Mouse (Mus musculus) midbrain, embryonic 14.5 days (tissue): ENCODE measurements around the gene Adat3. TPM values are rescaled to one million over a fixed set of nuclear protein-coding genes. Genes with fewer than 3 reads are reported as not detected.
A peak's percentile ranks its signal among the peaks of the same experiment; 100 is the strongest.
"Not testable (repeated sequence)": the region's sequence is repeated elsewhere in the genome, so short reads cannot be mapped to it uniquely, and the experiment has no call there.

Source experiments
- ATAC-seq: fragments of 200-750 bp; cut with Nextera tagmentation; 2 replicates; pipeline ENCODE4 v1.8.0; 2017; ENCODE audit warnings: moderate number of reproducible peaks, moderate library complexity; ENCODE audit not compliant: low FRiP score, low TSS enrichment
- DNase-seq: peaks from one replicate; pipeline ENCODE4 v3.0.0-alpha.2; 2015
- H3K27ac ChIP-seq: fragments of 300-500 bp; sonication (generic); replicated peaks from 2 replicates; pipeline ENCODE4 v1.5.1; 2014; ENCODE audit warnings: mild to moderate bottlenecking, low read depth, low read length, moderate library complexity
- H3K27me3 ChIP-seq: fragments of 300-500 bp; sonication (generic); 2 replicates; pipeline ENCODE4 v1.6.1; 2014; ENCODE audit warnings: low read length, control low read depth, mixed read lengths; ENCODE audit not compliant: control insufficient read depth, insufficient read depth
- H3K36me3 ChIP-seq: fragments of 300-500 bp; sonication (generic); 2 replicates; pipeline ENCODE4 v1.6.1; 2014; ENCODE audit warnings: low read length, control low read depth; ENCODE audit not compliant: control insufficient read depth, insufficient read depth
- H3K4me1 ChIP-seq: fragments of 300-500 bp; sonication (generic); 2 replicates; pipeline ENCODE4 v1.6.1; 2014; ENCODE audit warnings: mild to moderate bottlenecking, antibody characterized with exemption, low read length, control low read depth; ENCODE audit not compliant: control insufficient read depth, insufficient read depth
- H3K4me2 ChIP-seq: fragments of 300-500 bp; sonication (generic); 2 replicates; pipeline ENCODE4 v1.6.1; 2014; ENCODE audit warnings: mild to moderate bottlenecking, low read length, moderate library complexity
- H3K4me3 ChIP-seq: fragments of 300-500 bp; sonication (generic); replicated peaks from 2 replicates; pipeline ENCODE4 v1.5.1; 2014; ENCODE audit warnings: low read depth, low read length
- H3K9ac ChIP-seq: fragments of 300-500 bp; sonication (generic); replicated peaks from 2 replicates; pipeline ENCODE4 v1.6.1; 2014; ENCODE audit warnings: mild to moderate bottlenecking, low read length, moderate library complexity
- H3K9me3 ChIP-seq: fragments of 300-500 bp; sonication (generic); 2 replicates; pipeline ENCODE4 v1.6.1; 2016; ENCODE audit warnings: low read length, control low read depth, mixed read lengths; ENCODE audit not compliant: control insufficient read depth
- WGBS: fragments of 180-500 bp; shearing (Covaris S2); extraction: QIAGEN DNeasy Blood & Tissue Kit; methylation state at CpG from one replicate; pipeline ENCODE4 v1.1.7; 2014; 5-methylcytosine and 5-hydroxymethylcytosine counted together
- polyA plus RNA-seq: library from polyadenylated mRNA; unstranded; fragments of >200 nt; fragmentation: Nextera tagmentation; extraction: Ambion mirVana; gene quantifications from 2 replicates; pipeline ENCODE4 v1.2.1, GENCODE M21; 2014

Adat3 gene
- polyA plus RNA-seq, 1 experiment from 2014 or later = 4.9 TPM

DNA sequence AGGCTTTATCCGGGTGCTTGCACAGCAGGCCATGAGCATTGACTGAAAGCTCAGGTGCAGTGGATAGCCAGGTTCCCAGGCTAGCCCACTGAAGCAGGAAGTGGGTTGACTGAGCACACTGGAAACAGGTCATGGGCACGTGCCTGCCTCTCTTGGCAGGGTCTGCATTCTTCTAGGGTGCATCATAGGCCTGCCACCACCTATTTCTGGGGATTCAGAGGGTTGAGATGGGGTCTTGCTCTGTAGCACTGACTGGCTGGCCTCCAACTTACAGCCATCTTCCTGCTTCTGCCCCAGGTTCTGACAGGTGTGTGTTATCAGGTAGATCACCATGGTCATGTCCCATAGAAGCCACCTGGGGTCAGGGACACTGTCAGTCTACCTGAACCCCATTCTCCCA is 2.3 kb downstream of the Adat3 start:
- H3K4me2 ChIP-seq = no peak overlapping the region
- H3K4me3 ChIP-seq = no peak overlapping the region
- H3K9me3 ChIP-seq = no peaks in the 10 kb centered on the region
- WGBS = 82% methylated on average over 2 of the region's 2 CpGs
- H3K36me3 ChIP-seq = peaks cover 42% of the 10 kb centered on the region
- no peak overlapping the region for H3K9ac ChIP-seq
- no peak overlapping the region for H3K27ac ChIP-seq
- no peak for DNase-seq
- no peak for ATAC-seq
- peaks cover 15% of the 10 kb centered on the region for H3K4me1 ChIP-seq
- H3K27me3 ChIP-seq = no peaks in the 10 kb centered on the region

DNA sequence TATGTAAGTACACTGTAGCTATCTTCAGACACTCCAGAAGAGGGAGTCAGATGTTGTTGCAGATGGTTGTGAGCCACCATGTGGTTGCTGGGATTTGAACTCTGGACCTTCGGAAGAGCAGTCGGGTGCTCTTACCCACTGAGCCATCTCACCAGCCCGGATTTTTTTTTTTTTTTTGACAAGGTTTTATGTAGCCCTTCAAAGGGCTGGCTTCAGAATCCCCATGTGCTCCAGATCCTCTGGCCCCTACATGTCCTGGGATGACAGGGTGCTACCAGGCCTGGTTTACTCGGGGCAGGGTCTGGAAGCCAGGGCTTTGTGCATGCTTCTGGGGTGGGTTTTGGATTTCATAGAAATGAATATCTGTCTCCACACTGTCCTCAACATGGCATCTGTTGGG is 3.0 kb downstream of the Adat3 start, which contains the start of gene Gm49322:
TSS of gene Gm49322 (plus strand) at position 301 of the 400 bp plus-strand sequence.
- DNase-seq, H3K9ac ChIP-seq, H3K4me2 ChIP-seq, H3K27me3 ChIP-seq, H3K27ac ChIP-seq, H3K9me3 ChIP-seq, ATAC-seq, H3K4me3 ChIP-seq: not testable (repeated sequence)
- 58% methylated on average over 2 of the region's 4 CpGs for WGBS
- Histone ChIP-seq H3K4me1 (peaks cover 15% of the 10 kb centered on the region), H3K36me3 (peaks cover 46% of the 10 kb centered on the region)

DNA sequence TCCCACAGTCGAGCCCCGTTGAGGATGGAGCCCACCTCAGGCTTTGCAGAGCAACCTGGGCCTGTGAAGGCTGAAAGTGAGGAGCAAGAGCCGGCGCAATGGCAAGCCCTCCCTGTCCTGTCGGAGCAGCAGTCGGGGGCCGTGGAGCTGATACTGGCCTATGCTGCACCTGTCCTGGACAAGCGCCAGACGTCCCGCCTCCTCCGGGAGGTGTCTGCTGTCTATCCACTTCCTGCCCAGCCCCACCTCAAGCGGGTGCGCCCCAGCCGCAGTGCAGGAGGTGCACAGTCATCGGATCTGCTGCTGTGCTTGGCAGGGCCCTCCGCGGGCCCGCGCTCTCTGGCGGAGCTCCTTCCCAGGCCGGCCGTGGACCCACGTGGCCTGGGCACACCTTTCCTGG is 3.6 kb downstream of the Adat3 start:
- DNase-seq (no peak), ATAC-seq (no peak)
- Histone ChIP-seq H3K4me1 (peaks cover 15% of the 10 kb centered on the region), H3K4me2 (no peak overlapping the region), H3K27me3 (no peaks in the 10 kb centered on the region), H3K4me3 (no peak overlapping the region), H3K36me3 (peaks cover 48% of the 10 kb centered on the region), H3K9me3 (no peaks in the 10 kb centered on the region), H3K9ac (no peak overlapping the region), H3K27ac (no peak overlapping the region)
- WGBS = 91% methylated on average over 23 of the region's 23 CpGs

DNA sequence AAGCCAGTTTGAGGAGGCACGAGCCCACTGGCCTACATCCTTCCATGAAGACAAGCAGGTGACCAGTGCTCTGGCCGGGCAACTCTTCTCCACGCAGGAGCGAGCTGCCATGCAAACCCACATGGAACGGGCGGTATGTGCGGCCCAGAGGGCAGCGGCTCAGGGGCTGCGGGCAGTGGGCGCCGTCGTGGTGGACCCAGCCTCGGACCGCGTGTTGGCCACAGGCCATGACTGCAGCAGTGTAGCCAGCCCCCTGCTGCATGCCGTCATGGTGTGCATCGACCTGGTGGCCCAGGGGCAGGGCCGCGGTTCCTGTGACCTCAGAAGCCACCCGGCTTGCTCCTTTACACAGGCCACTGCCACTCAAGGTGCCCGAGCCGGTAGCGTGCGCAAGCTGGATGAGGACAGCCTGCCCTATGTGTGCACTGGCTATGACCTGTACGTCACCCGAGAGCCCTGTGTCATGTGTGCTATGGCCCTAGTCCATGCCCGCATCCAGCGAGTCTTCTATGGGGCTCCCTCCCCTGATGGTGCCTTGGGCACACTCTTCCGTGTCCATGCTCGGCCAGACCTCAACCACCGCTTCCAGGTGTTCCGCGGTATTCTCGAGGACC is 4.2 kb downstream of the Adat3 start:
- H3K36me3 ChIP-seq = peaks cover 50% of the 10 kb centered on the region
- DNase-seq (no peak), ATAC-seq (no peak)
- no peak overlapping the region for H3K4me3 ChIP-seq
- peaks cover 15% of the 10 kb centered on the region for H3K4me1 ChIP-seq
- H3K9me3 ChIP-seq = no peaks in the 10 kb centered on the region
- H3K27me3 ChIP-seq = no peaks in the 10 kb centered on the region
- whole genome bisulfite sequencing = 94% methylated on average over 34 of the region's 34 CpGs
- H3K9ac ChIP-seq = no peak overlapping the region
- no peak overlapping the region for H3K27ac ChIP-seq
- H3K4me2 ChIP-seq = no peak overlapping the region

DNA sequence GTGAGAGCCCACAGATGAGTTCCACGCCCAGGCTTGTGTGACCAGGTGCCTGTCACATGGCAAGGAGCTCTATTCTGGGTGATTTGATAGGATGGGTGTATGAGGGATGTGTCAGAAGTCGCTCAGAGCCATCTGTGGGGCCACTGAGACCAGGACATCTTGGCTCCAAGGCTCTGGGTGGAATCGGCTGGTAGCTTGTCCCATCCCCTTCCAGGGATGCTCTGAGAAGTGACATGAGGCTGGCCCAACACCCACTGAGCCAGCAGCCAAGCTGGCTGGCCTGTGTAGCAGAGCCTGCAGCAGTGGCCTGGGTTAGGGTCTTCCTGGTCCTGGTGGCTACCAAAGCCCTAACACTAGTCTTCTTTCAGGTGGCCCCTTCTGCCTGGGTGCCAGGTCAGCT is 5.8 kb downstream of the Adat3 start:
- no peak overlapping the region for H3K4me2 ChIP-seq
- H3K9ac ChIP-seq = no peak overlapping the region
- H3K27ac ChIP-seq = no peak overlapping the region
- H3K27me3 ChIP-seq = no peaks in the 10 kb centered on the region
- DNase-seq = no peak
- peaks cover 58% of the 10 kb centered on the region for H3K36me3 ChIP-seq
- ATAC-seq = no peak
- no peak overlapping the region for H3K4me3 ChIP-seq
- WGBS = 91% methylated on average over 3 of the region's 3 CpGs
- no peaks in the 10 kb centered on the region for H3K9me3 ChIP-seq
- H3K4me1 ChIP-seq = peaks cover 8% of the 10 kb centered on the region

DNA sequence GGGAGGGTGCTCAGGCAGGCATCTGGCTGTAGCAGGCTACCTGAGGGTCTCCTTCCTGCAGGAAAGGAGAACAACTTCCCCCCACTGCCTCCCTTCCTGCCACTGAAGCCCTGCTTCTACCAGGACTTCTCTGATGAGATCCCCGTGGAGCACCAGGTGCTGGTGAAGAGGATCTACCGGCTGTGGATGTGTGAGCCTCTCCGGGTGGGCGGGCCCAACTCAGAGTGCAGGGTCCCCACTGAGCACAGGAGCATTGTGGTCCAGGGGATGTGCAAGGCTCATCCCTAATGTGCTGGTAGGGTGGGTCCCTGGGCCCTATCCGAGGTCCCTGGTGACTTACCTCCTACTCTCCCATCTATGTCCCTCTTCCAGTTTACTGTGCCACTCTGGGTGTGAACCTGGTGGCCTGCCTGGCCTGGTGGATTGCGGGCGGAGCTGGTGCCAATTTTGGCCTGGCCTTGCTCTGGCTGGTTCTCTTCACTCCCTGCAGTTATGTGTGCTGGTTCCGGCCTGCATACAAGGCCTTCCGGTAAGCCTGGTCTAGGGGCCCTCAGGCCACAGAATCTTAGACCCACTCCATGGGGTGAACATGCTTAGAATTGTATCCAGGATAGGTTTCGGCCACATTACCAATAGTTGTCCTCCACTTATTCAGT is 6.7 kb downstream of the Adat3 start:
- no peak overlapping the region for H3K4me3 ChIP-seq
- H3K36me3 ChIP-seq = peaks cover 66% of the 10 kb centered on the region

DNA sequence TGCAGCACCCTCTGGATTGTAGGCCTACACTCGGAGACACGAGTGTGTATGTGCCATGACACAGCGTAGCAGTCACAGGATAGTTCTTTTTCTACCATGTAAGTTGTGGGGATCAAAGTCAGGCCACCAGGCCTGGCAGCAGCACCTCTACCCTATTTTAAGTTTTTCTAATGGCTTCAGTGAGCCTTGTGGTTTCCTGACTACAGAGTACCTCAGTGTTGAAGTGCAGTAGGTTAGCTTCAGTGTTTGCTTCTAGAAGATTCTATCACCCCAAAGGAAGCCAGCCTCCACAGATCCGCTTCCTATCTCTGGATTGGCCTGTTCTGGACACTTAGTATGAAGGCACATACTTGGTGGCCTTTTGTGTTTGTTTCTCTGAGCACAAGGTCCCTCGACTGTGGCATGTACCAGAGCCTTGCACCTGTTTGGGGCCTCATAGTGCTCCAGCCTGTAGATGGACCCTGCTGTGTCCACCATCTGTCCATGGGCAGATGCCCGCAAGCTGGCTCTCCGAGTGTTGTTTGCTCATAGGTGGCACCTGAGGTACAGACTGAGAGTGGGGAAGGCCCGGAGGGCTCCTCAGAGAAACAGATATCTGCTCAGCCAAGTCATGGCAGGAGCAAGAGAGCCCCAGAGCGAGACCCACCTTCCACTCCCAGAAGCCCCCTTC is 7.6 kb downstream of the Adat3 start:
- no peak overlapping the region for H3K9ac ChIP-seq
- DNase-seq = no peak
- H3K4me2 ChIP-seq = no peak overlapping the region
- no peaks in the 10 kb centered on the region for H3K9me3 ChIP-seq
- no peak for ATAC-seq
- H3K36me3 ChIP-seq = peaks cover 75% of the 10 kb centered on the region
- H3K27me3 ChIP-seq = no peaks in the 10 kb centered on the region
- H3K27ac ChIP-seq = no peak overlapping the region
- no peaks in the 10 kb centered on the region for H3K4me1 ChIP-seq
- no peak overlapping the region for H3K4me3 ChIP-seq
- WGBS = 92% methylated on average over 9 of the region's 9 CpGs

More for the DNA sequence above, 6.7 kb downstream of the Adat3 start:
- H3K9ac ChIP-seq = no peak overlapping the region
- H3K4me2 ChIP-seq = no peak overlapping the region
- WGBS = 90% methylated on average over 10 of the region's 10 CpGs
- DNase-seq (no peak), ATAC-seq (no peak)
- H3K27ac ChIP-seq = no peak overlapping the region
- no peaks in the 10 kb centered on the region for H3K27me3 ChIP-seq
- H3K4me1 ChIP-seq = no peaks in the 10 kb centered on the region; the same call in 1 of the 2 replicates
- no peaks in the 10 kb centered on the region for H3K9me3 ChIP-seq

DNA sequence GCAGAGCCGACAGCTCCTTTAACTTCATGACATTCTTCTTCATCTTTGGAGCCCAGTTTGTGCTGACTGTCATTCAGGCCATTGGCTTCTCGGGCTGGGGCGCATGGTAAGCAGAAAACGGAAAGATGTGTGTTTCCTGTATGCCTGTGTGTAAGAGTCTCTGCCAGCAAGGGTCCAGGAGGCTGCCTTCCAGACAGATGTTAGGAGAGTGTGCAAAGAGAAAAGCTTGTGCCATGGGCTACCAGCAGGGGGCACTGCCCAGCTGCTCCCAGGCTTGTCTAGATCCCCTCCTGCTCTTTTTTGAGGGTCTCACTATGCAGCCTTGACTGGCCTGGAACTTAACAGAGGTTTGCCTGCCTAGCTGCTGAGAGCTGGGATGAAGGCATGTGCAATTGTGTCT is 8.3 kb downstream of the Adat3 start:
- H3K27me3 ChIP-seq = no peaks in the 10 kb centered on the region
- ATAC-seq (no peak), DNase-seq (peak; percentile 62)
- H3K4me2 ChIP-seq = no peak overlapping the region
- H3K9ac ChIP-seq = no peak overlapping the region
- H3K27ac ChIP-seq = no peak overlapping the region
- 80% methylated on average over 4 of the region's 4 CpGs for WGBS
- no peak overlapping the region for H3K4me3 ChIP-seq
- H3K4me1 ChIP-seq = no peaks in the 10 kb centered on the region
- H3K36me3 ChIP-seq = peaks cover 80% of the 10 kb centered on the region
- no peaks in the 10 kb centered on the region for H3K9me3 ChIP-seq
